Mouse (Mus musculus): Measurements from ENCODE around the gene Ssbp4. TPM values are rescaled to one million over a fixed set of nuclear protein-coding genes. Genes with fewer than 3 reads are reported as not detected.

Ssbp4 gene
- polyA plus RNA-seq, 1 experiment from 2014 or later: 108 TPM

Other genes starting within 250 kb of the Ssbp4 start
- gene Comp, start 235.3 kb downstream of the Ssbp4 start, polyA plus RNA-seq (2015; fragmentation: Nextera tagmentation; extraction: Ambion mirVana): 0.68 and 0.75 TPM in 2 replicates
- 13.9 and 15.4 TPM in 2 replicates for gene Crtc1, start 169.3 kb downstream of the Ssbp4 start, polyA plus RNA-seq (2015; fragmentation: Nextera tagmentation; extraction: Ambion mirVana)
- 28.8 and 29.4 TPM in 2 replicates for gene Klhl26, start 131.9 kb downstream of the Ssbp4 start, polyA plus RNA-seq (2015; fragmentation: Nextera tagmentation; extraction: Ambion mirVana)
- 5.6 and 7.0 TPM in 2 replicates for gene Tmem59l, start 121.5 kb downstream of the Ssbp4 start, polyA plus RNA-seq (2015; fragmentation: Nextera tagmentation; extraction: Ambion mirVana)
- gene Crlf1, start 115.7 kb downstream of the Ssbp4 start, polyA plus RNA-seq (2015; fragmentation: Nextera tagmentation; extraction: Ambion mirVana): 166 and 169 TPM in 2 replicates
- gene Rex1bd, start 102.1 kb downstream of the Ssbp4 start, polyA plus RNA-seq (2015; fragmentation: Nextera tagmentation; extraction: Ambion mirVana): 125 and 133 TPM in 2 replicates
- gene Uba52, start 98.1 kb downstream of the Ssbp4 start, polyA plus RNA-seq (2015; fragmentation: Nextera tagmentation; extraction: Ambion mirVana): 917 and 987 TPM in 2 replicates
- 300 and 319 TPM in 2 replicates for gene Fkbp8, start 81.1 kb downstream of the Ssbp4 start, polyA plus RNA-seq (2015; fragmentation: Nextera tagmentation; extraction: Ambion mirVana)
- 54.0 and 55.3 TPM in 2 replicates for gene Kxd1, start 80.9 kb downstream of the Ssbp4 start, polyA plus RNA-seq (2015; fragmentation: Nextera tagmentation; extraction: Ambion mirVana)
- 19.8 and 21.4 TPM in 2 replicates for gene Ell, start 69.4 kb downstream of the Ssbp4 start, polyA plus RNA-seq (2015; fragmentation: Nextera tagmentation; extraction: Ambion mirVana)
- 118 and 121 TPM in 2 replicates for gene Isyna1, start 14.5 kb downstream of the Ssbp4 start, polyA plus RNA-seq (2015; fragmentation: Nextera tagmentation; extraction: Ambion mirVana)
- 2.0 and 3.2 TPM in 2 replicates for gene Lrrc25, start 7.3 kb upstream of the Ssbp4 start, polyA plus RNA-seq (2015; fragmentation: Nextera tagmentation; extraction: Ambion mirVana)
- gene Gdf15, start 23.6 kb upstream of the Ssbp4 start, polyA plus RNA-seq (2015; fragmentation: Nextera tagmentation; extraction: Ambion mirVana): 0.45 and 0.60 TPM in 2 replicates
- 43.6 and 46.7 TPM in 2 replicates for gene Pgpep1, start 51.5 kb upstream of the Ssbp4 start, polyA plus RNA-seq (2015; fragmentation: Nextera tagmentation; extraction: Ambion mirVana)
- 197 and 214 TPM in 2 replicates for gene Lsm4, start 64.4 kb upstream of the Ssbp4 start, polyA plus RNA-seq (2015; fragmentation: Nextera tagmentation; extraction: Ambion mirVana)
- 26.2 and 28.8 TPM in 2 replicates for gene Jund, start 90.1 kb upstream of the Ssbp4 start, polyA plus RNA-seq (2015; fragmentation: Nextera tagmentation; extraction: Ambion mirVana)
- not detected in 2 replicates for gene Iqcn, start 94.6 kb upstream of the Ssbp4 start, polyA plus RNA-seq (2015; fragmentation: Nextera tagmentation; extraction: Ambion mirVana)
- 0.26 TPM in 1 of 2 replicates, not detected in the other for gene Gm3336, start 109.7 kb upstream of the Ssbp4 start, polyA plus RNA-seq (2015; fragmentation: Nextera tagmentation; extraction: Ambion mirVana)
- gene Pde4c, start 114.8 kb upstream of the Ssbp4 start, polyA plus RNA-seq (2015; fragmentation: Nextera tagmentation; extraction: Ambion mirVana): 0.10 and 0.19 TPM in 2 replicates
- gene Rab3a, start 145.8 kb upstream of the Ssbp4 start, polyA plus RNA-seq (2015; fragmentation: Nextera tagmentation; extraction: Ambion mirVana): 14.8 and 16.2 TPM in 2 replicates
- gene Mpv17l2, start 152.1 kb upstream of the Ssbp4 start, polyA plus RNA-seq (2015; fragmentation: Nextera tagmentation; extraction: Ambion mirVana): 37.1 and 39.2 TPM in 2 replicates
- 56.0 and 56.8 TPM in 2 replicates for gene Pik3r2, start 167.8 kb upstream of the Ssbp4 start, polyA plus RNA-seq (2015; fragmentation: Nextera tagmentation; extraction: Ambion mirVana)
- 13.7 and 14.3 TPM in 2 replicates for gene Mast3, start 196.2 kb upstream of the Ssbp4 start, polyA plus RNA-seq (2015; fragmentation: Nextera tagmentation; extraction: Ambion mirVana)
- gene Il12rb1, start 199.6 kb upstream of the Ssbp4 start, polyA plus RNA-seq (2015; fragmentation: Nextera tagmentation; extraction: Ambion mirVana): 0.24 and 0.69 TPM in 2 replicates
- 4.5 and 5.6 TPM in 2 replicates for gene Arrdc2, start 230.8 kb upstream of the Ssbp4 start, polyA plus RNA-seq (2015; fragmentation: Nextera tagmentation; extraction: Ambion mirVana)

Measured in lung, embryonic 16.5 days (tissue).